Mouse (Mus musculus) midbrain, embryonic 11.5 days (tissue): ENCODE measurements at regions not wholly inside any gene's neighbourhood (a gene's known extent, or its start where the extent isn't known, plus 50 kb on each side); places are given as distances from the start of the nearest gene placed in this dataset.

Source experiments
- ATAC-seq: fragments of 200-750 bp; cut with Nextera tagmentation; 2 replicates; pipeline ENCODE4 v1.8.0; 2017; ENCODE audit warnings: moderate TSS enrichment, moderate library complexity; ENCODE audit not compliant: low FRiP score
- DNase-seq: peaks from one replicate; pipeline ENCODE4 v3.0.0; 2015; ENCODE audit warnings: low spot score; ENCODE audit errors: missing footprints
- H3K27ac ChIP-seq: fragments of 300-500 bp; sonication (generic); 2 replicates; pipeline ENCODE4 v1.5.1; 2014; ENCODE audit warnings: low read depth, low read length
- H3K27me3 ChIP-seq: fragments of 300-500 bp; sonication (generic); 2 replicates; pipeline ENCODE4 v1.6.1; 2014; ENCODE audit warnings: mild to moderate bottlenecking, low read length, moderate library complexity, mixed read lengths; ENCODE audit not compliant: control insufficient read depth, insufficient read depth
- H3K36me3 ChIP-seq: fragments of 300-500 bp; sonication (generic); 2 replicates; pipeline ENCODE4 v1.6.1; 2014; ENCODE audit warnings: mild to moderate bottlenecking, low read length, moderate library complexity, mixed read lengths; ENCODE audit not compliant: control insufficient read depth, insufficient read depth
- H3K4me1 ChIP-seq: fragments of 300-500 bp; sonication (generic); 2 replicates; pipeline ENCODE4 v1.6.1; 2014; ENCODE audit warnings: low read length; ENCODE audit not compliant: control insufficient read depth, insufficient read depth
- H3K4me2 ChIP-seq: fragments of 300-500 bp; sonication (generic); 2 replicates; pipeline ENCODE4 v1.6.1; 2014; ENCODE audit warnings: mild to moderate bottlenecking, moderate library complexity
- H3K4me3 ChIP-seq: fragments of 300-500 bp; sonication (generic); 2 replicates; pipeline ENCODE4 v1.5.1; 2014; ENCODE audit warnings: low read depth, low read length
- H3K9ac ChIP-seq: fragments of 300-500 bp; sonication (generic); 2 replicates; pipeline ENCODE4 v1.6.1; 2014; ENCODE audit warnings: low read length
- H3K9me3 ChIP-seq: fragments of 300-500 bp; sonication (generic); 2 replicates; pipeline ENCODE4 v1.6.1; 2016; ENCODE audit warnings: low read length; ENCODE audit not compliant: control insufficient read depth
- WGBS: fragments of 180-500 bp; shearing (Covaris S2); extraction: QIAGEN DNeasy Blood & Tissue Kit; methylation state at CpG from one replicate; pipeline ENCODE4 v1.1.7; 2014; 5-methylcytosine and 5-hydroxymethylcytosine counted together

DNA sequence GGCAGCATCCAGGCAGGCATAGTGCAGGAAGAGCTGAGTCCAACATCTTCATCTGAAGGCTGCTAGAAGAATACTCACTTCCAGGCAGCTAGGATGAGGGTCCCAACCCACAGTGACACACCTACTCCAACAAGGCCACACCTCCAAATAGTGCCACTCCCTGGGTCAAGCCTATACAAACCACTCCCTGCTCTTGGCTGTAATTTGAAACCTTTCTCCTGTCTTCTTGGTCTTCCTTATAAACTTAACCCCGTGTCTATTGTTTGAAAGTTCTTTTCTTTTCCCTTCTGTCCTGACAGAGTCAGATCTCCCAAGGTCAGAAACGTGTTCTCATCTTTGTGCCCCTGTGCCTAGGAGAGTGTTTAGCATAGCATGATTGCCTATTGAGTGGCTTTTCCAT is 311.2 kb downstream of the Adgrl2 start:
- ATAC-seq (no peak), DNase-seq (no peak)
- Histone ChIP-seq H3K27me3 (no peaks in the 10 kb centered on the region), H3K36me3 (no peaks in the 10 kb centered on the region), H3K4me1 (no peaks in the 10 kb centered on the region), H3K9me3 (no peaks in the 10 kb centered on the region), H3K27ac (no peak overlapping the region), H3K4me3 (no peak overlapping the region), H3K4me2 (no peak overlapping the region), H3K9ac (no peak overlapping the region)
- WGBS, result 36% methylated on average over 2 of the region's 2 CpGs

DNA sequence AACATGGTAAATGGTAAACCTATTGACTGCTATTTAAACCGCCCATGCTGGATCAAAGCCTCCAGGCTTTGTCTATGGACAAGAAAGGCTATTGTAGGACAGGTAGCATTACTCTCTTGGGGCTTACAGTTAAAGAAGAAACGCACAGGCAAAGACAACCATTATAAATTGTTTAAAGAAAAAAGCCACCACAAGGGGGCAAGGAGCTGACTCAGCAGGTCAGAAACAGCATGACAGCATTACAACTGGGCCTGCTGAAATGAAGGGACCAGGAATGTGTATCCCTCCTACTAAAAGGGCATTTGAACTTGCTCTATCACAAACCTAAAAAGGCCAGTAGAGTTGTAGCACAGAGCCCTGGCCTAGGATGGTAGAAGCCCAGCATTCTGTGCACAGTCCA is 314.3 kb downstream of the Adgrl2 start:
- H3K9me3 ChIP-seq, result no peaks in the 10 kb centered on the region
- no peak overlapping the region for H3K9ac ChIP-seq
- no peak overlapping the region for H3K4me3 ChIP-seq
- no peak for DNase-seq
- WGBS, result 60% methylated on average over 2 of the region's 2 CpGs
- H3K36me3 ChIP-seq, result no peaks in the 10 kb centered on the region
- no peaks in the 10 kb centered on the region for H3K4me1 ChIP-seq
- H3K27me3 ChIP-seq, result no peaks in the 10 kb centered on the region
- no peak overlapping the region for H3K27ac ChIP-seq
- H3K4me2 ChIP-seq, result no peak overlapping the region
- ATAC-seq, result no peak

DNA sequence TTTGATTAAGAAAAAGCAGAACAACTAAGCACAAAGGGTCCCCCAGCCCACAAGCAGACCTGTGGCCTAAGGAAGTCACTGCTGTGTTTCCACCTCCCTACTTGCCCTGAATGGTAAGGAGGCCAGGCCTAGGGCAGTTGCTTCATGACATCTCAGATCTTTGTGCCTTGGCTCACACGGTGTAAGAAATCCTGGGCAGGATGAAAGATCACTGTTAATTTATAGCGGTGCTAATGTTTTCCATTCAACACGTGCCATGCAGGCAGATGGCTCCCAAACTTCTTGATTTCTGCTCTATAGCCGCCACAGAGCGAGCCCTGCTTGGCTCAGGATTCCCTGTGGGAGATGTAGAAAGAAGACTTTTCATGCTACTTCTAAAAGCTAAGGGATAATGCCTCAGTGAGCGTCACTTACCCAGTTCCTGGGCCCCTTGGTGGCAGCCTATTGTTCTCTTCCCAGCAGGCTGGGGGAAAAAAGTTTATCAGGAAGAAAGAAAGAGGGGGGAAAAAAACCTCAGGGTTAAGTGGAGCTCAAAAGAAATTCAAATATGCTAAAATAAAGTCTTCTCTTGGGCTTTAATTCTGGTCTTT is 327.4 kb downstream of the Adgrl2 start:
- Histone ChIP-seq H3K36me3 (no peaks in the 10 kb centered on the region), H3K9me3 (no peaks in the 10 kb centered on the region), H3K4me3 (no peak overlapping the region), H3K4me2 (no peak overlapping the region), H3K4me1 (peaks cover 6% of the 10 kb centered on the region; the same call in 1 of the 2 replicates), H3K9ac (no peak overlapping the region), H3K27me3 (no peaks in the 10 kb centered on the region), H3K27ac (no peak overlapping the region)
- 5% methylated on average over 6 of the region's 6 CpGs for WGBS
- no peak for DNase-seq
- peak; percentile 74 for ATAC-seq

GRCm38 (mm10) chr3:148659024-148659423 is 331.3 kb downstream of the Adgrl2 start:
- H3K4me1 ChIP-seq, result peaks cover 6% of the 10 kb centered on the region; the same call in 1 of the 2 replicates
- no peaks in the 10 kb centered on the region for H3K9me3 ChIP-seq
- ATAC-seq, result no peak
- no peak overlapping the region for H3K4me2 ChIP-seq
- H3K36me3 ChIP-seq, result no peaks in the 10 kb centered on the region
- no peak for DNase-seq
- no peak overlapping the region for H3K9ac ChIP-seq
- no peaks in the 10 kb centered on the region for H3K27me3 ChIP-seq
- no peak overlapping the region for H3K4me3 ChIP-seq
- WGBS, result 88% methylated on average over 5 of the region's 5 CpGs
- H3K27ac ChIP-seq, result no peak overlapping the region

- no peak for ATAC-seq
- H3K27me3 ChIP-seq, result no peaks in the 10 kb centered on the region
- peaks cover 6% of the 10 kb centered on the region; the same call in 1 of the 2 replicates for H3K4me1 ChIP-seq
- no peak overlapping the region for H3K27ac ChIP-seq
- no peak overlapping the region for H3K9ac ChIP-seq
- DNase-seq, result no peak
- 83% methylated on average over 8 of the region's 8 CpGs for WGBS
- no peak overlapping the region for H3K4me2 ChIP-seq
- no peaks in the 10 kb centered on the region for H3K36me3 ChIP-seq
- H3K9me3 ChIP-seq, result no peaks in the 10 kb centered on the region
- no peak overlapping the region for H3K4me3 ChIP-seq
Measured at GRCm38 (mm10) chr3:148658368-148658767, 332.0 kb downstream of the Adgrl2 start.

- WGBS, result 86% methylated on average over 7 of the region's 7 CpGs
Measured at GRCm38 (mm10) chr3:148656187-148656586, 334.2 kb downstream of the Adgrl2 start.

GRCm38 (mm10) chr3:148650241-148650640 is 340.1 kb downstream of the Adgrl2 start:
- Histone ChIP-seq H3K4me1 (no peaks in the 10 kb centered on the region), H3K9me3 (no peaks in the 10 kb centered on the region), H3K27ac (no peak overlapping the region), H3K4me3 (no peak overlapping the region), H3K27me3 (no peaks in the 10 kb centered on the region), H3K4me2 (no peak overlapping the region), H3K9ac (no peak overlapping the region), H3K36me3 (no peaks in the 10 kb centered on the region)
- WGBS, result 64% methylated on average over 8 of the region's 8 CpGs
- DNase-seq (no peak), ATAC-seq (no peak)

More at GRCm38 (mm10) chr3:148656187-148656586, 334.2 kb downstream of the Adgrl2 start:
- H3K9me3 ChIP-seq, result no peaks in the 10 kb centered on the region
- H3K4me2 ChIP-seq, result no peak overlapping the region
- DNase-seq (no peak), ATAC-seq (no peak)
- H3K4me1 ChIP-seq, result no peaks in the 10 kb centered on the region
- no peak overlapping the region for H3K27ac ChIP-seq
- H3K4me3 ChIP-seq, result no peak overlapping the region
- H3K27me3 ChIP-seq, result no peaks in the 10 kb centered on the region
- H3K36me3 ChIP-seq, result no peaks in the 10 kb centered on the region
- no peak overlapping the region for H3K9ac ChIP-seq

DNA sequence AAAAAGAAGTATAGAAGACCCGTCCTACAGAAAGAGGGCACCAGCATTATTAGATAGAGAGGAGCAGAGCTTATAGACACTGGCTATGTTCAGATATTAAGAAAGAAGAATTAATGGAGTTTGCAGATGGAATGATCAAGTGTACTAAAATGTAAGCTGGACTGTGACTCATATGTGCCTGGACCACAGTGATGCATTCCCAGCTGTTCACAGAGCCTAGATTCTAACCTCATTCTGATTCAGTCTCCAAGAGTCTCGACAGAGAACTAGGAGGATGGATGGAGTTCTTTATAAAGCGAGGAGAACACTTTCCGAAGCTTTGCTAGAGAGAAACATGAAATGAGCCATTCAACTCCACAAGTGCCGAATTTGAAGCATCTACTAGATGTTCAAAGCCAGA is 345.4 kb downstream of the Adgrl2 start:
- DNase-seq (no peak), ATAC-seq (no peak)
- Histone ChIP-seq H3K9ac (no peak overlapping the region), H3K4me3 (no peak overlapping the region), H3K4me2 (no peak overlapping the region), H3K27ac (no peak overlapping the region), H3K27me3 (no peaks in the 10 kb centered on the region), H3K9me3 (no peaks in the 10 kb centered on the region), H3K4me1 (no peaks in the 10 kb centered on the region), H3K36me3 (no peaks in the 10 kb centered on the region)
- 91% methylated on average over 5 of the region's 5 CpGs for WGBS

- Histone ChIP-seq H3K36me3 (no peaks in the 10 kb centered on the region), H3K27me3 (no peaks in the 10 kb centered on the region), H3K4me2 (no peak overlapping the region), H3K4me3 (no peak overlapping the region), H3K9me3 (no peaks in the 10 kb centered on the region), H3K9ac (no peak overlapping the region), H3K4me1 (no peaks in the 10 kb centered on the region), H3K27ac (no peak overlapping the region)
- WGBS, result 78% methylated on average over 3 of the region's 3 CpGs
- ATAC-seq (no peak), DNase-seq (peak; percentile 51)
Measured at GRCm38 (mm10) chr3:148641581-148641980, 348.8 kb downstream of the Adgrl2 start.
